Mouse (Mus musculus): ENCODE data around the gene Tmem132d. TPM values are rescaled to one million over a fixed set of nuclear protein-coding genes. Genes with fewer than 3 reads are reported as not detected.

Gene Tmem132d
- polyA plus RNA-seq, 1 experiment from 2014 or later: 0.07 TPM

DNA sequence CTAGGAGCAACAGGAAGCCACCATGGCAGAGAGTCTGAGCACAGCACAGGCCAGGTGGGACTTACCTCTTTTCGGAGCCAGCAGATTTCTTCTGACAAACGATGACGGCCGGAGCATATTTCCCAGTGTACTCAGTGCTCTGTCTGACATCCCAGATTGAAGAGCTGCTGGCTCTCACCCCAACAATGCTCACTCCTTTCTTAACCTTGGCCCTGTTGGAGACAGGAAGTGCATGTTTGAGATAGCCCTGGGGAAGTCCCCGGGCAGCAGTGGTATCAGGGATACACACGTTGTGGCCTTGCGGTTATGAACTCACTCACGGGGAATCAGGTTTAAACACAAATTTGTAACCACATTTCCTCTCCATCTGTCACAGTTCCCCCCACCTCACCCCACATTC is 296.1 kb downstream of the Tmem132d start:
- Histone ChIP-seq H3K4me3 (ENCODE audit: low read depth, low read length) (no peak overlapping the region), H3K9ac (ENCODE audit: low read depth, low read length) (no peak overlapping the region), H3K36me3 (ENCODE audit: control insufficient read depth, insufficient read depth, low read length) (no peaks in the 10 kb centered on the region), H3K9me3 (replicated peaks; ENCODE audit: control insufficient read depth, low read length) (no peaks in the 10 kb centered on the region), H3K27ac (ENCODE audit: low read depth, low read length) (no peak overlapping the region), H3K27me3 (ENCODE audit: control insufficient read depth, insufficient read depth, low read length) (no peaks in the 10 kb centered on the region), H3K4me2 (no peak overlapping the region), H3K4me1 (ENCODE audit: control insufficient read depth, insufficient read depth, low read length) (no peaks in the 10 kb centered on the region)
- ATAC-seq (replicated peaks; ENCODE audit: insufficient number of reproducible peaks, low FRiP score, low TSS enrichment): no peak
- WGBS (ENCODE audit: insufficient replicate concordance): 60% methylated on average over 8 of the region's 8 CpGs

DNA sequence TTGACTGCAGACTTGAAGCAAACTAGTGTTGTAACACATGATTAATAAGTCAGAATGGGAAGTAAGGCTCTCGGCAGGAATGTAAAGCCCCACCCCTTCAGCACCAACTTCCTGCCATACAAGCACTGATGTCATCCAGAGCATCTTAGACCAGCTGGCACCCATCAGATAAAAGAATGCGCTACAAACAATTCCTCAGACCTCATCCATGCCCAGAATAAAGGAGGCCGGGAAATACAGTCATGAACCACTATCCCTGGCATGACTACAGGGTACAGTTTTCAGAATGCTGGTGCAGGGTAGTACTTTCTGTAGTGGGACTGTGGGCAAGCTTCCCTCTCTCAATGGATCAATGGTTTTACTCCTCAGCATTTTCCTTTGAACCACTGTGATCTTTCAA is 310.2 kb downstream of the Tmem132d start:
- Histone ChIP-seq H3K4me2 (no peak overlapping the region), H3K27ac (ENCODE audit: low read depth, low read length) (no peak overlapping the region), H3K36me3 (ENCODE audit: control insufficient read depth, insufficient read depth, low read length) (no peaks in the 10 kb centered on the region), H3K4me1 (ENCODE audit: control insufficient read depth, insufficient read depth, low read length) (no peaks in the 10 kb centered on the region), H3K4me3 (ENCODE audit: low read depth, low read length) (no peak overlapping the region), H3K9ac (ENCODE audit: low read depth, low read length) (no peak overlapping the region), H3K27me3 (ENCODE audit: control insufficient read depth, insufficient read depth, low read length) (no peaks in the 10 kb centered on the region), H3K9me3 (replicated peaks; ENCODE audit: control insufficient read depth, low read length) (no peaks in the 10 kb centered on the region)
- ATAC-seq (replicated peaks; ENCODE audit: insufficient number of reproducible peaks, low FRiP score, low TSS enrichment): no peak
- 47% methylated on average over 3 of the region's 3 CpGs for WGBS (ENCODE audit: insufficient replicate concordance)

DNA sequence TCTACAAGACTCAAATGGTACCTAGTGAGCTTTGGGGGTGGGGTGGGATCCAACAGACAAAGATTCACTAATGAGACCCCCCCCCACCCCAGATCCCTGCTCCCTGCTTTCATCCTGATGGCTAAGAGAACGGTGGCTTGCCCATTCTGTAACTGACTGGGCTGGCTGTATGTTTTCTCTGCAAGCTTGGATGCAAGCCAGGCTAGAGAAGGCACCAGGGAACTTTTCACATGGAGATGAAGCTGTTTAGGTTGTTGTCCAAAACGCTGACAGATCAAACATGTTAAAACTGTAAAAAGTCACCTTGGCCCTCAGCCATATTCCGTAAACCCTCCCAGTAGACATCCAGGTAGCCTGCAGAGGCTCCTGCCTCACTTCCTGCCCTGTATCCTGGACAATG is 313.7 kb downstream of the Tmem132d start:
- Histone ChIP-seq H3K9me3 (replicated peaks; ENCODE audit: control insufficient read depth, low read length) (no peaks in the 10 kb centered on the region), H3K4me1 (ENCODE audit: control insufficient read depth, insufficient read depth, low read length) (no peaks in the 10 kb centered on the region), H3K4me2 (no peak overlapping the region), H3K4me3 (ENCODE audit: low read depth, low read length) (no peak overlapping the region), H3K36me3 (ENCODE audit: control insufficient read depth, insufficient read depth, low read length) (no peaks in the 10 kb centered on the region), H3K27me3 (ENCODE audit: control insufficient read depth, insufficient read depth, low read length) (no peaks in the 10 kb centered on the region), H3K27ac (ENCODE audit: low read depth, low read length) (no peak overlapping the region), H3K9ac (ENCODE audit: low read depth, low read length) (no peak overlapping the region)
- ATAC-seq (replicated peaks; ENCODE audit: insufficient number of reproducible peaks, low FRiP score, low TSS enrichment): no peak
- 67% methylated on average over 3 of the region's 3 CpGs for WGBS (ENCODE audit: insufficient replicate concordance)

DNA sequence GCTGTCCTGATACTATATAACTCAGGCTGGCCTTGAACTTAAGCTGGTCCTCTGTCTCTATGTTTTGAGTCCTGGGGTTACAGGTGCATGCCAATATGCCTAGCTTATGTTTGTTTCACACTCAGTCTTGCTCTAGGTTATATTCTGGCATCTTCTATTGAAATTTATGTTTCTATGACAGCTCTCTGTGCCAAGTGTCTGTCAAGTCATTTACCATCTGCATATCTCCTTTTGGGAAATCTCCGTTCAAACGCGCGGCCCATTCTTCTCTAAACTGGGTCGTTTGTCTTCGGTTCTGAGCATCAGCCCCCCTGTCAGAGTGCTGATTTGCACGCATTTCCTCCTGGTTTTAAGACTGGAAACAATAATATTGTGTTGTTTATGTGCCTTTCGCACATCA is 319.8 kb downstream of the Tmem132d start:
- H3K4me3 ChIP-seq (ENCODE audit: low read depth, low read length): no peak overlapping the region
- no peak overlapping the region for H3K4me2 ChIP-seq
- H3K4me1 ChIP-seq (ENCODE audit: control insufficient read depth, insufficient read depth, low read length): no peaks in the 10 kb centered on the region
- H3K27ac ChIP-seq (ENCODE audit: low read depth, low read length): no peak overlapping the region
- H3K9ac ChIP-seq (ENCODE audit: low read depth, low read length): no peak overlapping the region
- no peaks in the 10 kb centered on the region for H3K9me3 ChIP-seq (replicated peaks; ENCODE audit: control insufficient read depth, low read length)
- no peaks in the 10 kb centered on the region for H3K27me3 ChIP-seq (ENCODE audit: control insufficient read depth, insufficient read depth, low read length)
- 85% methylated on average over 8 of the region's 8 CpGs for WGBS (ENCODE audit: insufficient replicate concordance)
- ATAC-seq (replicated peaks; ENCODE audit: insufficient number of reproducible peaks, low FRiP score, low TSS enrichment): no peak
- no peaks in the 10 kb centered on the region for H3K36me3 ChIP-seq (ENCODE audit: control insufficient read depth, insufficient read depth, low read length)

DNA sequence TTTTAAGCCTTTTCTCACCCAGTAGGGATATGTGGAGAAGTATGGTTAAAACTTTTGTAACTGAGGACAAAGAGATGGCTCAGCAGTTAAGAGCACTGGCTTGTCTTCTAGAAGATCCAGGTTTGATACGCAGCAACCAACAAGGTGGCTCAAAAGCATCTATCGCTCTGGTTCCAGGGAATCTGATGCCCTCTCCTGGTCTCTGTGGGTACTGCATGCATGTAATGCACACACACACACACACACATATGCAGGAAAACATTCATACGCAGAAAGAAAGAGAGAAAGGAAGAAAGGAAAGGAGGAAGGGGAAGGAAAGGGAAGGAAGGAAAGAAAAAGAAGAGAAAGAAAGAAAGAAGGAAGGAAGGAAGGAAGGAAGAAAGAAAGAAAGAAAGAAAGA is 320.4 kb downstream of the Tmem132d start:
- Histone ChIP-seq H3K9me3 (replicated peaks; ENCODE audit: control insufficient read depth, low read length) (no peaks in the 10 kb centered on the region), H3K27me3 (ENCODE audit: control insufficient read depth, insufficient read depth, low read length) (no peaks in the 10 kb centered on the region), H3K27ac (ENCODE audit: low read depth, low read length) (no peak overlapping the region), H3K4me3 (ENCODE audit: low read depth, low read length) (no peak overlapping the region), H3K4me2 (no peak overlapping the region), H3K4me1 (ENCODE audit: control insufficient read depth, insufficient read depth, low read length) (no peaks in the 10 kb centered on the region), H3K36me3 (ENCODE audit: control insufficient read depth, insufficient read depth, low read length) (no peaks in the 10 kb centered on the region), H3K9ac (ENCODE audit: low read depth, low read length) (no peak overlapping the region)
- ATAC-seq (replicated peaks; ENCODE audit: insufficient number of reproducible peaks, low FRiP score, low TSS enrichment): no peak
- 85% methylated on average over 3 of the region's 3 CpGs for WGBS (ENCODE audit: insufficient replicate concordance)

DNA sequence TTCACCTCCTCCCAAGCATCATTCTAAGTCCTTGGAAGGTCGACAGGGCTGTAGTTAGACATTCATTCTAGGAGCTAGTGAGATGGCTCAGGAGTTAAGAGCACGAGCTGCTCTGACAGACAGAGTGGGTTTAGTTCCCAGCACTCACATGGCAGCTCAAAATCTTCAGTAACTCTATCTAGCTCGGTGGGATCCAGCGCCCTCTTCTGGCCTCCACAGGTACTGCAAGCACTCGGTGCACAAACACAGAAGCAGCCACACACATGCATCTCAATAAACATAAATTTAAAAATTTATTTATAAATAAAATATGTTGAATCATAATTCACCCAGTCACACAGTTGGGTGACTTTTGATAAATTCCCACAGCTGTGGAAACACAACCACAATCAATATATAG is 321.2 kb downstream of the Tmem132d start:
- Histone ChIP-seq H3K27ac (ENCODE audit: low read depth, low read length) (no peak overlapping the region), H3K9ac (ENCODE audit: low read depth, low read length) (no peak overlapping the region), H3K4me3 (ENCODE audit: low read depth, low read length) (no peak overlapping the region), H3K27me3 (ENCODE audit: control insufficient read depth, insufficient read depth, low read length) (no peaks in the 10 kb centered on the region), H3K4me2 (no peak overlapping the region), H3K4me1 (ENCODE audit: control insufficient read depth, insufficient read depth, low read length) (no peaks in the 10 kb centered on the region), H3K36me3 (ENCODE audit: control insufficient read depth, insufficient read depth, low read length) (no peaks in the 10 kb centered on the region), H3K9me3 (replicated peaks; ENCODE audit: control insufficient read depth, low read length) (no peaks in the 10 kb centered on the region)
- no peak for ATAC-seq (replicated peaks; ENCODE audit: insufficient number of reproducible peaks, low FRiP score, low TSS enrichment)
- WGBS (ENCODE audit: insufficient replicate concordance): 61% methylated on average over 5 of the region's 5 CpGs

DNA sequence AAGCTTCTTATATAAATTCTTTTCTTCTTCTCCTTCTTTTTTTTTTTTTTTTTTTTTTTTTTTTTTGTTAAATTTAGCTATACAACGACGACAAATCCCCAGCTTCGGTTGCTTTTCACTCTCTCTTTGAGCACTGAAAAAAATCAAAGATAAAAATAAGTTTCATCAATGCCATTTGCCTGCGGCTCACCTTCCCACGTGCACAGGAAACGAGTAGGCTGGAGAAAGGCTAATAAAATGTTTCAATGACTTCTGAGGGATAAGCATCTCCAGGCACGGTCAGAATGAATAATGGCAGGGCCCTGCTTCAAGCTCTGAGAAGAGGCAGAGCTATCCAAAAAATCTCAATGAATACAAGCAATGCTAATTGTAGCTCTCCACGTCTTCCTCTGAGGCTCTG is 330.3 kb downstream of the Tmem132d start:
- WGBS (ENCODE audit: insufficient replicate concordance): 69% methylated on average over 8 of the region's 8 CpGs

GRCm38 (mm10) chr5:128100331-128100730 is 332.5 kb downstream of the Tmem132d start:
- Histone ChIP-seq H3K36me3 (ENCODE audit: control insufficient read depth, insufficient read depth, low read length) (no peaks in the 10 kb centered on the region), H3K4me1 (ENCODE audit: control insufficient read depth, insufficient read depth, low read length) (no peaks in the 10 kb centered on the region), H3K9ac (ENCODE audit: low read depth, low read length) (no peak overlapping the region), H3K9me3 (replicated peaks; ENCODE audit: control insufficient read depth, low read length) (peaks cover 11% of the 10 kb centered on the region), H3K4me3 (ENCODE audit: low read depth, low read length) (no peak overlapping the region), H3K4me2 (no peak overlapping the region), H3K27me3 (ENCODE audit: control insufficient read depth, insufficient read depth, low read length) (no peaks in the 10 kb centered on the region), H3K27ac (ENCODE audit: low read depth, low read length) (no peak overlapping the region)
- ATAC-seq (replicated peaks; ENCODE audit: insufficient number of reproducible peaks, low FRiP score, low TSS enrichment): no peak
- 78% methylated on average over 5 of the region's 5 CpGs for WGBS (ENCODE audit: insufficient replicate concordance)

More for the DNA sequence above, 330.3 kb downstream of the Tmem132d start:
- Histone ChIP-seq H3K4me1 (ENCODE audit: control insufficient read depth, insufficient read depth, low read length) (no peaks in the 10 kb centered on the region), H3K27me3 (ENCODE audit: control insufficient read depth, insufficient read depth, low read length) (no peaks in the 10 kb centered on the region), H3K9ac (ENCODE audit: low read depth, low read length) (no peak overlapping the region), H3K36me3 (ENCODE audit: control insufficient read depth, insufficient read depth, low read length) (no peaks in the 10 kb centered on the region), H3K4me2 (no peak overlapping the region), H3K9me3 (replicated peaks; ENCODE audit: control insufficient read depth, low read length) (peaks cover 9% of the 10 kb centered on the region), H3K27ac (ENCODE audit: low read depth, low read length) (no peak overlapping the region), H3K4me3 (ENCODE audit: low read depth, low read length) (no peak overlapping the region)
- no peak for ATAC-seq (replicated peaks; ENCODE audit: insufficient number of reproducible peaks, low FRiP score, low TSS enrichment)

DNA sequence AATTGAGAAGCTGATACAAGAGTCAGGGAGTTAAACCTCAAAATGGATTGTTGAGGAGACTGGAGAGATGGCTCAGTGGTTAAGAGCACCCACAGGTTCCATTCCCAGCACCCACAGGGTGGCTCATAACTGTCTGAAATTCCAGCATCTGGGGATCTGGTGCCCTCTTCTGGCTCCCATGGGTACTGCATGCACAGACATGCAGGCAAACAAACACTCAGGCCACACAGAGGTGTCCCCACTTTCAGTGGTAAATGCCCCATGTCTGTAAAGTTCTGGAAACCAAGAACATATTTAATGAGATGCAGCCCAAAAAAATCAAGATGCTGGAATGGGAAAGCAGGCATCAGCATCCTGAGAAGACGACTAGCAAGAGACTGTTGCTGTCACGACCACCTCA is 333.4 kb downstream of the Tmem132d start:
- no peak for ATAC-seq (replicated peaks; ENCODE audit: insufficient number of reproducible peaks, low FRiP score, low TSS enrichment)
- 64% methylated on average over 2 of the region's 2 CpGs for WGBS (ENCODE audit: insufficient replicate concordance)
- no peak overlapping the region for H3K4me3 ChIP-seq (ENCODE audit: low read depth, low read length)
- no peak overlapping the region for H3K4me2 ChIP-seq
- H3K4me1 ChIP-seq (ENCODE audit: control insufficient read depth, insufficient read depth, low read length): no peaks in the 10 kb centered on the region
- H3K27me3 ChIP-seq (ENCODE audit: control insufficient read depth, insufficient read depth, low read length): no peaks in the 10 kb centered on the region
- no peak overlapping the region for H3K27ac ChIP-seq (ENCODE audit: low read depth, low read length)
- peaks cover 11% of the 10 kb centered on the region for H3K9me3 ChIP-seq (replicated peaks; ENCODE audit: control insufficient read depth, low read length)
- H3K9ac ChIP-seq (ENCODE audit: low read depth, low read length): no peak overlapping the region
- no peaks in the 10 kb centered on the region for H3K36me3 ChIP-seq (ENCODE audit: control insufficient read depth, insufficient read depth, low read length)
